Mouse (Mus musculus) fibroblast of lung, adult 2 months (primary cell): ENCODE measurements at regions not wholly inside any gene's neighbourhood (a gene's known extent, or its start where the extent isn't known, plus 50 kb on each side); places are given as distances from the start of the nearest gene placed in this dataset.
"Not testable (repeated sequence)": the region's sequence is repeated elsewhere in the genome, so short reads cannot be mapped to it uniquely, and the experiment has no call there.

Experiments
- DNase-seq: peaks from one replicate; pipeline ENCODE4 v3.0.0-alpha.2; 2011; ENCODE audit warnings: low read depth

DNA sequence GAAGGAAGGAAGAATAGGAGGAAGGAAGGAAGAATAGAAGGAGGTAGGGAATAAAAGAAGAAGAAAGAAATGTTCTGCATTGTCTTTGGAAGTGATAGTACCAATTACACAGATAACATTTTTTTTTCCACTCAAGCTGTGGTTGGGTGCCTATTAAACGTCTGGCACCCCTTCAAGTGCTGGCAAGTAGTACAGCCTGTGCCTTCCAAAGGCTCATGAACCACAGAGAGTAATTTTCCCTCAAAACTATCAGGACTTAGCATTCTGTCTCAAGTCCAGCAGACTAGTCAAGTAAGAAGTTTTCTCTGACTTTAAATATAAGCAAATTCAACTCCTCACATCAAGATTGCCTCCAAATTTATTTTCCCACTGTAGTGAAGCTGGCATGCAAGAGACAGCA, 321.0 kb upstream of the Klf6 start:
- DNase-seq, result no peak

DNA sequence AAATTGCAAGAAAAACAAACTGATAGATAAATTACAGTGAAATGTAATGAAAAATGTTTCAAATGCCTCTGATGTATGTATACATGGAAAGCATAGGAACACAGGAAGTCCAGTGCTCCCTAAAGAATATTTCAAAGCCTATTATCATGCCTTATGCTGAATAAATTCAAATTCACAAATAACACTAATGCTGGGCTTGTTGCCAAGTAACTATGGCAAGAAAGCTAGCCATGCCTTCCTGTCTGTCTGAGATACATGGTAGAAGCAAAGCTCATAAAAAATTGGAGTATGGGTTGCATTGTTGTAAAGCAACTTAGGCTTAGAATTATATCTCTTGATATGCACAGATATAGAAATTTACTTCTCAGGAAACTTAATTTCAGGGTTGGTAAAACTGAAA, 315.8 kb upstream of the Klf6 start:
- DNase-seq, result no peak

DNA sequence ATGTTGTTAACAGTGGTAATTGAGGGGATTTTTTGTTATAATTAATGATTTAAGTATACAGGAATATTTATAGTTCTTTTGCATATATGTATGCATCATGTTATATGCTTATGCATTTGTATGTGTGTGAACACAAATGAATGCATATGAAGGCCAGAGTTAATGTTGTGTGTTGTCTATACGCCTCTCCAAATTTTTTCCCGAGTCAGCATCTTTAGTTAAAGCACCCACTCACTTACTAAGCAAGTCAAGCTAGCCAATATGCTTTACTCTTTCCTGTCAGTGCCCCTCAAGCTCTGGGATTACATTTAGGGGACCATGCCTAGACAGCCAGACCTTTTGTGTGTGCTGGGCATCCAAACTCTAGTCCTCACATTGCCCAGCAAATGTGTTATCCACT, 315.3 kb upstream of the Klf6 start:
- DNase-seq, result no peak

DNA sequence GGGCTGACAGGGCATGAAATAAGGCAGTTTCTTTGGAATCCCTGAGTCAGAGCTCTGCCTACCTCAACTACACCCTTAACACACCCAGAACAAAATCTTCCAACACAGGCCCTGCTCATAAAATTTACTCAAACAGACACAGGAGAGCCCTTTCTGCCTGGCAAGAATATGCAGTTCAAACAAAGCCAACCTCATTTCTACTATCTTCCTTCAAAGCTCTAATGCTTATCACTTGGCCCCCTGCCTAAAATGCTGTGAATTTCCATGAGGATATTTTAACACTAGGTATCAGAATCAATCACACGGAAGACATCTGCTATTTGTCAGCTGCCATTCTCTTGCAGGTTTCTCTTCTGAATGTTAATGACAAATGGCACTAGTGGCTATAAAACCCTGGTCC, 314.3 kb upstream of the Klf6 start:
- DNase-seq, result no peak

DNA sequence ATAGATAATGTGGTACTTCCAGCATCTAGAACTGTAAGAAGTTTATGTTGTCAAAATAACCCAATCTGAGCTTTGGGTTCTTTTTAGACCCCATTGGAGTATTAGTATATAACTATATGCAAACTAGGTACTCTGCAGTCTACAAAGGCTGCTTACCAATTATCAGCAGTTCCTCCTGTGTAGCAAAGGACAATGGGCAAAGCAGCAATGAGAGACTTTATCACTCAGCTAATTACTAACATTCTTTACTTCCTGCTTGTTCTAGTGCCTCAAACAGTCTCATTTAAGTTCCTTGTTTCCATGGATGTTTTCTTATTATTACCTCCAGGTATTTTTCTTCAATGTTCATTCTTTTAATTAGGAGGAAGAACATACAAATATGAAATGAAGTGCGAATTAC, 312.5 kb upstream of the Klf6 start:
- DNase-seq, result no peak

DNA sequence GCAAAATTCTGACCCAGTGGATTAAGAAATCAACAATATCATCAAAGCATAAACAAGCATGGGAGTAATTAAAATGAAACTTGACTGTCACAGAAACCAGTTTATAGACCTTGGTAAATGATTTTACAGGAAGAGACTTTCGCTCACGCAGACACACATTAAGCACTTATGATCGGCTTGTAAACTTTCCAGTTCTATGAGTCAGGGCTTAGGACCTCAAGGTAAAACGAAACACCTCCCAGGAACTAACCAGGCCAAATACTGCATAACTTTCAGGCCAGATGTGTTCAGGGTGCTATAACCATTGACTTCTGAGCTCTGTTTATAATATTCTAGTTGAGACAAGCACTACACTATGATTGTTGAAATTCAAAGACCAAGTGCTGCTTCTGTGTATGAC, 312.1 kb upstream of the Klf6 start:
- no peak for DNase-seq

DNA sequence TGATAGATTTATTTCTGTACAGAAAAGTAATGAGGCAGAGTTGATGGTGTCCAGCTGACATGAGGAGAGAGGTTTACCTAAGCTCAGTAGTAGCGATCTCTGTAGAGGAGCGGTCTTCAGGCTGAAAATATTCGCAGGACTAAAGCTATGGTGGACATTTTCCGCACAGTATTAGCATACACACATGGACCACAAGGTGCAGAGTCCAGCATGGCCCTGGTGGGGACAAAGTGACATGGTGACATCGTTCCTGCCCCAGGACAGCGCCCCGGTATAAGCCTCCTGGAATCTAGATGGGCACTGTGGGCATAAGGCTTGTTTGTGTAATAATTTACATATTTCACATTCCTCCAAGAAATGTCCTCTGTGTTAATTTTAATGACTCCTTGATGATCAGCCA, 311.5 kb upstream of the Klf6 start:
- no peak for DNase-seq

DNA sequence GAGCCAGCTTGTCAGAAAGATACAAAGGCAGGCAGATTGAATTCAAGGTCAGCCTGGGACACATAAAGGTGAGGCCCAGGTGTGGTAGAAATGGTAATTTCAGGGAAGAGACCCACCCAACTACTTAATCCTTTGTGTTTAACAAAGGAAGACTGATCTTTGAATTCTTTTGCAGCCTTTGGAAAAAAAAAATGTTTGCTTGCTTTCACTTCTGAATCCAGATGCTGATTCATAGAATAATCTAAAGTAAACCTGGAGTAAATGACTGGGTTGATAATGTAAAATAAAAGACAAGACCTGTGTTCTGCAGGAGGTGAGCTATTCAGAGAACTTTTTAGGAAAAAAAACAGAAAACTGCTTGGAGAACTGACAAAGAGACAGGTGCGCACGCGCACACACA, 310.9 kb upstream of the Klf6 start:
- DNase-seq, result no peak

DNA sequence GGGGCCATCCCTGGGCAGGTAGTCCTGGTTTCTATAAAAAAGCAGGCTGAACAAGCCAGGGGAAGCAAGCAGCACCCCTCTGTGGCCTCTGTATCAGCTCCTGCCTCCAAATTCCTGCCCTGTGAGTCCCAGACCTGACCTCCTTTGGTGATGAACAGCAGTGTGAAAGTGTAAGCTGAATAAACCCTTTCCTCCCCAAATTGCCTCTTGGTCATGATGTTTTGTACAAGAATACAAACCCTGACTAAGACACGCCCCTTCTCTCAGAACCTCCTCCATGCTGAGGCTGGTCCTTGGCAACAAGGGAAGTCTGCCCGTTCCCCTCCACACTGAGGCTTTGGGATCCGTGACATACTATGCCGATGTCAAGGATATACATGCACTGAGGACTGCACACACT, 310.2 kb upstream of the Klf6 start:
- DNase-seq, result no peak

DNA sequence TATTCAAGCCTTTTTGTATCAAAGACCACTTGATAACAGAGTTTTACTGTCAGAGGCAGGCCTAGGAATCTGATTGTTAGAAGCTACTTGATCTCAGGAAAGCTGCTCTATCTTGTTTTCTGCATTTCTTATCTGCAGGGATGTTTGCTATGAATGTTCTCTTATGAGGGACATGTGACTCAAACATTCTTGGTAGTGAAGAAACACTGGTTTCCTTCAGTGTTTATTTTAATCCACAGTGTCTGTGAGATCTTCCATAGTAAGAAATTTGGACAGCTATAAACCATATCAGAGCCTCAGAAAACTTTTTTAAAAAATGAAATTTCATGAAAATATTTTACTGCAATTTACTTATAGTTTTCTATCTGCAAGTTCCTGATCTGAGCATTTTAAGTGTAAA, 307.8 kb upstream of the Klf6 start:
- DNase-seq, result no peak

DNA sequence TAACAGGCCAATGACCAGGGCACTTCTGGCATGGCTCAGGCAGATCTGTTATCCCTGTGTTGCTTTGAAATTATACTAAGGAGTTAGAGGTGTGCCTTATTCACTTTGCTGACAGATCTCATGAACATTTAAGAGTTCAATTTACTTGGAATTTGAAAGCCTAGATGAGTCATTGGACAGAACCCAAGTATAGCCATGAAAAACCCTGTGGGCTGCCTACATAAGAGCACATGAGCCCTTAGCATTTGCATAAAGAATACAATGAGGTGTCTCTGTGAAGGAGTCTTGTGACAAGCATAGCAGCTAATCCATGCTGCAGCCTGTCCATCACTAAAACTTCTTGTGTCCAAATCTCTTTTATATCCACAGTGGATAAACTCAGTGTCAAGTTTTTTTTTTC, 303.2 kb upstream of the Klf6 start:
- DNase-seq, result peak; percentile 50

DNA sequence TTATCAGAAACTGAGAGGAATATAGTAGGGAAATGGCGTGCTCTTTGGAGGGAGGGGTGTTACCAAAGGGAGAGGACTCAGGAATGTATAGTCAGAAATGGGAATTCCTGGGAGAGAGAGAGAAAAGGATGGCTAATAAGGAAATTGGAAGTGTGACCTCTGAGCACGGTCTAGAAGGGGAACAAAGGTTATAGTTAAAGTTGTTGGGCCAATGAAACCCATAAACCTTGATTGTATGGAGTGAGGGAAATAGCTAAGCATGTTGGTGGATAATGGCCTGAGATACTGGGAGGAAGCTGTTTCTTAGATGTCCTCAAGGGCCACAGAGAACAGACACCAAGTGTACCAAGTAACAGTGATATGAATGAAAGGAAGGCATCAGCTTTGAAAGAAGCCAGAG, 294.8 kb upstream of the Klf6 start:
- no peak for DNase-seq

DNA sequence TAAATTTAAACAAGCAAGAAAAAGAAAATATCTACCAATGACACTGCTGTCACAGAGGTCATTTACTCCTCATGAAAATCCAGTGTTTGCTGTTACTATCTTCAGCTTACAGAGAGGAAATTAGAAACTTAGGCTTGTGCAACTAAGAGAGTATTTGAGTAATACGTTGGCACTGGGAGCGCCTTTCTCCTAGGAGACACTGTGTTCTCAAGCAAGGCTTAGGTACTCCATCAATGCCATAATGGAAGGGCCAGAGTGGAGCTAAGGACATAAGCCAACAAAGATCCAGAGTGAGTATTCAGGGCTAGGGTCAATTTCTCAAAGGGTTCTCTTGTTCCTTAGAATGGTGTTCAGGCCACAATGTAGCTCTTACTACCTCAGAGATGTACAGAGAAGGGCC, 294.4 kb upstream of the Klf6 start:
- DNase-seq, result no peak

DNA sequence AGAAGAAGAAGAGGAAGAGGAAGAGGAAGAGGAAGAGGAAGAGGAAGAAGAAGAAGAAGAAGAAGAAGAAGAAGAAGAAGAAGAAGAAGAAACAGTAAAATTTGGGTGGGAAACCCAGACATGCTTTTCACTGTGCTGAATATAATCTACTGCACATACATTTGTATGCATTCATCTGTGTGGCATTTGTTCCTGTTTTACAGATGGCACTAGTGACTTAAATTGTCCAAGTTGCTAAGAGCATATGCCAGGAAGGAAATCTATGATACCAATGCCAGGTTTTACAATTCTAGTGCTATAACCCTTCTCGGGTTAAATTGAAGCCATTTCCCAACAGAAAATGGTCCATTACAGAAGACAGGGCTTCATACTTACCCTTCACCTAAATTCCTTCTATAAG, 291.7 kb upstream of the Klf6 start:
- DNase-seq, result no peak

DNA sequence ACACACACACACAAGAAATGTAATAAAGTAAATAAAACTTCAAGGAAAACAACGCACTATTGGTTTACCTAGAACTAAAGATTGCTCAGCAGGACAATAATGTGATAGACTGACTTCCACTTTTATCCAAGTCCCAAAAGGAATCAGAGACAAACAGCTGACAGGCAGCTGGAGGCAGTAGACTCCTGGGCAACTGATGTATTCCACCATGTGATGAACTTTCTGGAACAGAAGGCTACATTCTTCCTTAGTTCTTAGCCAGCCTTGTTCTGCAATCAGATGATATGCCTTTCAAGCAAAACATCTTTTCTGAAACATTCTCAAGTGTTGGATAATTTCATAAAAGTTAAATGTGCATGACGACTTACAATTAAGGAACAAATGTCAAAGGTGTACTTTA, 290.9 kb upstream of the Klf6 start:
- no peak for DNase-seq

DNA sequence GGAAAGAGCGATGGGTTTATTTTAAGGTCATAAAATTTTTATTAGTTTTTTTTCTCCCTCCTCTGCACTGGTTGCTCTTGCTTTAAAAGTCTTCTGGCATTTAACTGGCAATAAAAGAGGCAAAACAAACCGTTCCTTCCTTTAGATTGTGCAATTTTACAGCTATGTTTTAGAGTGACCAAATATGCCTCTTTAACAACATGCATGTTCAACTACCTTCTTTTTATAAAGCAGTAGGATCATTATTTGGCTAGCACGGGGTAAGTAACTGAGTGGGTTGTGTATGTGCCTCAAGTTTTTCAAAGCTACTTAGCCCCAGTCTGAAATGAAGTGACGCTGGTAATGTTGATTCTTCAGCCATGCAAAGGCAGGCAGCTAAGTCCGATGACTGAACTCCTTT, 284.7 kb upstream of the Klf6 start:
- DNase-seq, result no peak

DNA sequence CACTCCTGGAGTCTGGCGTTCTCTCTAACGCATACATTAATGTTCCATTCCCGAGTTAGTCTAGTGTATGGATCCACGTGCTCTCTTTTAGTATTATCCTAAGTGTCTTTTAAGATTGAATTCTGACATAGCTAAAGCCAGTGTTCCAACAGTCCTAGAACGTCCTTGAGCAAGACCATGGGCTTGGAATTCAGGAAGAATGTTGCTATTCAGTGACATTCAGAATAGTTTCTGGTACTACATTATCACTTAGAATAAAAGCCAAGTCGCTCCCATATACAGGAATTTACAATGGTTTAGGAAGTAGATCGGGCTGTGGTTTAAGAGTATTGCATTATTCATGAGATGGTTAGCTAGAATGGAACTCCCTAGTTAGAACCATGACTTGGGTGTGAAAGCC, 277.6 kb upstream of the Klf6 start:
- not testable (repeated sequence) for DNase-seq

DNA sequence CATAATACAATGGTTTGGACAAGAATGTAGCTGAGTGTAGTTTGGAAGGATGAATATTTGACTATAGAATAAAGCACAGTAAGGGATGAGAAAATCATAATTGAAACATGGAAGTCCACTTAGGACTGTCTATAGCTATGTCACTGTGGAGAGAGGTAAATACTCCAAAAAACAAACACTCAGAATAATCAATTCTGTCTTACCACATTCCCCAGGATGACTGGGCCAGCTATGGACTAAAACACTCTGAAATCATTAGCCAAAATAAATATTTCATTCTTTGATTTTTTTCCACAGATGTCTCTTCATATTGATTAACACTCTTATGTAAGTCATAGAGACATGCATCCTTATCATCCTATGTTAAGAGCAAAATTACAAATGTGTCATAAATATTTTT, 274.1 kb upstream of the Klf6 start:
- no peak for DNase-seq

DNA sequence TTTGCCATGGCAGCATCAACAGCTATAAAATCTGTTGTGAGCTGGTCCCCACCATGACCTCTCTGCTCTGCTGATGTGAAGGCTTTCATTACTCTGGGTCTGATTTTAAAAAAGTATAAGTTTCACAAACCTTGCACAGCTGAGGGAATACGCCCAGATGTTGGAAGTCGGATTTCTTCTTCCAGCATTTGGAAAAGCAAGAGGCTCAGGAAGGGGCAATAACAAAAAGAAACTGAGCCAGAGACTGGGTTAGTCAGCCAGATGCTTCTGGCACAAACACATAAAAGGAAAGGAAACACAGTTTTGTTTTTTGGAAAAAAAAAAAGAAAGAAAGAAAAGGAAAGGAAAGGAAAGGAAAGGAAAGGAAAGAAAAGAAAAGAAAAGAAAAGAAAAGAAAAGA, 270.0 kb upstream of the Klf6 start:
- no peak for DNase-seq

DNA sequence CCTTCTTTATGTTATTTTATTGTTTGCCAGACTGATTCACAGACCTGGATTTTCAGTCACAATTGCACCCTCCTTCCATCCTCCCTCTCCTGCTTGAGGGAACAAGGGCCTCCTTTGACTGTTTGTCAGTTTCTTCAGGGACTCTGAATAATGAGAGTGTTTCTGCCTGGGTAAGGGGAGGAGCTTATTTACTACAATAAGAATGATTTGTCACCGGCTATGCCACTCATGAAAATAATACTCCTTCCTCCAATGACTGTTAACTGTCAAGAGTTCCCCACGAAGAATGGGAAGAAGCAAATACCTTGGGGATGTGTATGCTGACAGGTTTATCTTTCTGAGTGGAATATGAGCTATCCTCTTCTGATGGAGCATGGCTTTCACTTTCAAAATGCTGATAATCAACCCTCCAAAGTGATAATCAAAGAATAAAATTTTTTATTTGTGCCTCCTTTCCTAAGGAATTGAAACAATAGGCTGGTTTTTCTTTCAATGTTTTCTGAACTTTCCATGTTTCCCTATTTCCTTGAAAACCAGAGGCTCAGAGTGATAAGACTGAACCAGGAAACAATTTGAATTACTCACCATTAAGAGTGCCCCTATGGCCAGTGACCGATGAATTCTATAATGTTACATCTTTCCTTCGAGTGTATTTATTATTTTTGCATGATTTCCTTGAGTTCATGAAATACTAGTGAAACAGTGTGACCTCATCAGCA, 269.3 kb upstream of the Klf6 start:
- DNase-seq, result no peak

DNA sequence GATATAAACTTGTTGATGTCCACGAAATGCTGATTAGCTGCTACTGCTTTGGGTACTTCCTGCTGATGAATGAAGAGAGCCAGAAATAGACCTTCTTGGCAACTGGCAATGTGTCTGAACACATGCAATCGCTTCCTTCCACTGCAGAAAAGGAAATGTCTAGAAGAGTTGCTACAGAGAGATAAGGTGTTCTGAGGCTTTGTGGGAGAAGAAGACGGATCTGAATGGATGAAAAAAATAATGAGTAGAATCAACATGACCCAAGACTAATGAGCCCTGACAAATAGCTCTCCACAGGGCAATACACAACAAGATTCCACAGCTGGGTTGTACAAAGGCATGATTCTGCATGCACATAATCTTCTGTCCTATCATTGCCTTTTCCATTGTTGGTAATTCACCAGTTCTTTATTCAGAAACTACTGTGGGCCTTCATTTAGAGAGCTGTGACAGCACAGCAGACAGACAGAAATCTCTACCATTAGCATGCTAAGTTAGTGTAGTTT, 268.7 kb upstream of the Klf6 start:
- no peak for DNase-seq

DNA sequence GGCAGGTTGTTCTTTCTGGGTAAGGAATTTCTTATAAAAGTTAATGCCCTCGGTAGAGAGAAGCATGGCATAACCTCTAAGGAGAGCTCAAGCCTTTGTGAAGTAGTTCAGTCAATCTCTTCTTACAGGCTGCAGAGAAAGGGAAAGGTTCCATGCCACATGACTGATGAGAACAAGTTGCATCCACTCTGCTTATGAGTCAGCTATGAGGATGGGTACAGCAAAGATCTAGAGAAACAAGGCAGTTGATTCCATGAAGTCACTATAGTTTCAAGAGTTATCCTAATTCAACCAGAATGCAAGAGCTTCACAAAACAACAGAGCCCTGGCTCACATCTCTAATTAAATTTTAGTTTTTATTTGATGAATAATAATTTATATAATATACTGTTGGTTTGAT, 259.6 kb upstream of the Klf6 start:
- DNase-seq, result no peak

DNA sequence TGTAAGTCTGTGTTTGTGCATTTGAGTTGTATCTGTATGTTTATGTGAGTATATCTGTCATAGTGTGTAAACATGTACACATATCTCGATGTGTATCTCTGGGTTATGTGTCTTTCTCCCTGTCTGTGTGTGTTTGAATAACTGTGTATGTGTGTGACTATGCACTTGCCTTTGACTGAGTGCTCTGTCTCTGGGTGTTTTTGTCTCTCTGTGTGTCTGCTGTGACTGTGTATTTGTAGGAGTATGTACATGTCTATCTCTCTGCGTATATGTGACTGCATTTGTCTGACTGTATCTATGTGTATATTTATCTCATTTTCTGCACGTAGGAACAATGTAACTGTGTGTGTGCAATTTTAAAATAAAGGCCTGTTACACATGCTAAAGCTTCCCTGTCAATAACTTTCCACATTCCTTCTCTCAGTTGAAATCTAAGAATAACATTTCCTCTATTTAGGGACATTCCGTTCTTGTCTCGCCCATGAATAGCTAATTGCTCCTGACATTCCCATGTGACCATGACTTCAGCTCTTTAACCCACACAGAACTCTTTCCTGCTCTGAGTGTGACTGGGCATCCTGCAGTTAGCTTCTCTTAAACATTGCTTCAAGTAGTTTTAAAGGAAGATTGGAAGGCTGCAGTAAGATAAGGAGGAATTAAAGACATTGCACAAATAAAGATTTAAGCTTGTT, 257.2 kb upstream of the Klf6 start:
- peak; percentile 40 for DNase-seq

DNA sequence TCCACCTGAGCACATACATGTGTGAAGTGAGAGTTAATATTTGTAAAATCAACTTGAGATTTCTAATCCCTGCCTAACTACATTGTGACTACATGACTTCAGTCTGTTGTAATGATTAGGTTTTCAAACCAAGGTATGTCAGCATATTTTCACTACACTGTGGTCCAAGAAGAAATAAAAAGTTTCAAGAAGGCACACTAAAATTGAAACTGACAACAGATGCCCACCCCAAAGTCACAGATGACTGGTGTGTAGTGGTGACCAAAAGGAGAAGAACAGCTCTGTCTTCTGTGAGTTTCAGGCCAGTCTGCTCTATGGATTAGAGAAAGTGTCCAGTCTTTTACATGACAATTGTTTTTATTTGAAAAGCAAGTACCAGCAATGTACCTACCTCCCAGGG, 255.9 kb upstream of the Klf6 start:
- DNase-seq, result no peak
